Mouse (Mus musculus) thymus, adult 2 months (tissue): ENCODE results near the gene Espnl.

ENCODE experiments used
- CTCF ChIP-seq: fragments of 200-500 bp; IDR thresholded peaks from 2 replicates; pipeline ENCODE4 v1.5.1; 2012; ENCODE audit warnings: mild to moderate bottlenecking, control low read depth, low read length, moderate library complexity, borderline replicate concordance; ENCODE audit not compliant: control insufficient read depth, poor library complexity, insufficient read depth; ENCODE audit errors: extremely low read depth
- POLR2A ChIP-seq: fragments of 200-500 bp; IDR thresholded peaks from 2 replicates; pipeline ENCODE4 v1.6.1; 2012; ENCODE audit warnings: mild to moderate bottlenecking, low read length, control low read depth, moderate library complexity; ENCODE audit not compliant: control insufficient read depth, poor library complexity, insufficient read depth; ENCODE audit errors: extremely low read depth

GRCm38 (mm10) chr1:91390369-91390768 lies 68.5 kb downstream of the Espnl start:
- TF ChIP-seq CTCF (no peak), POLR2A (no peak)
